Mouse (Mus musculus) ovary, postnatal 14 days (tissue): Measurements from ENCODE around the gene Wfikkn1.

Experiments used
- DNase-seq: peaks from one replicate; pipeline ENCODE4 v3.0.0; 2022; ENCODE audit warnings: low spot score

Gene Wfikkn1

DNA sequence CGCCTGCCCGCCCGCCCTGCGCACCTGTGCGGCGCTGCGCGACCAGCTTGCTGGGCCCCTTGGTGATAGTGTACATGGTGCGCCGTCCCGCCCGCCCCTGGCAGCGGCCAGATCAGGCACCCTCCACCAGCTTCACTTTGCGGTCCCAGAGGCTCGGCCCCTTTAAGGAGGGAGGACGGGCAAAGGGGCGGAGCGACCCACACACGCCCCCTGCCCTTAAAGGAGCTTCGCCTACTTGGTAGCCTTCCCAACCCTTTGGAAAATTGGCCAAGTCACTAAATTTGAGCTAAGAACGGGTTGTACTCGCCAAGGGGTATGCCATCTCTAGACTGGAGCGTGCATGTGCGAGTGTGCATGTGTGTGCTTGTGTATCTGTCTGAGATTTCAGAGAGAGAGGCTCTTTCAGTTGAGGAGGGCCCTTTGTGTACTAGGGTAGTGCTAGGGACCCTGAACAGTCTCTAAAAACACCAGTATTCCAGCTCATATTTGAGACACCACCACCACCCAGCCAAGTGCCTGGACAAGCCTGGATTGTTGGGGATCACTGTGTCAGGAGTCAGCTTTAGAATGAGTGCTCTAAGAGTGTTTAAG, 12.0 kb downstream of the Wfikkn1 start, which contains the start of gene Mcrip2:
TSS of gene Mcrip2 (minus strand) at position 164 of the 591 bp plus-strand sequence.
- DNase-seq = peak; percentile 70

DNA sequence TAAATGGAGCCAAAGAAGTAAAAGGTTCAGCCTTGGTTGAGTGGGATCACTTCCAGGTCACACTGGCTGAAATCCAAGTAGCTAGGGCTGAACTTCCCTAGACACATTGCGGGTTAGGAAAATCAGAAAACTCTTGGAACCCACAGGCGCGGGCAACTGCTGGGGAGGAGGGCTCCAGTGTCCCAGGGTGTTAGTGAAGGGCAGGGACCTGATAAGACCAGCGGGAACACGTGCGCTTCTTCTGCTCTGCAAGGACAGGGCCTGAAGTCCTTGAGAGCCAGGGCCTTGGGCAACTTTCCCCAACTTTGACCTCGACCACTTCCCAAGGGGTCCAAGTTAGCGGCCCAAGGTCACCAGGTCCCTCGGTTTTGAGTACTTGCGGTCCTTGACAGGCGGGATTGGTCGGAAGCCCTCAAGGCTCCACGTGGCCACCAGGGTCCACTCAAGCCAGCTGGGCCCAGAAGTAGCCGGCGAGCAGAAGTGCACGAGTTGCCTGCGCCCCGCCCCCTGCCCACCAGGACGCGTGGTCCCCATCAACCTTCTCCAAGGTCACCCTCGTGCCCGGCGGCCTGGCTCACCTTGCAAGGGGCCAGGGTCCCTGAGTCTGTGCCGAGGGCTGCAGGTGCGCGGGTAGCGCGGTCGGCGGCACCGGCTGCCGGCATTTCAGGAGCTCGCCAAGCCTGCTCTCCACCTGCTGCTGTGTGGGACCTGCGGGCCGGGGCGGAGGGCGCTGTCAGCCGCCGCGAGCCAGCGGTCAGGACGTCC, 12.6 kb downstream of the Wfikkn1 start:
- peak; percentile 65 for DNase-seq

DNA sequence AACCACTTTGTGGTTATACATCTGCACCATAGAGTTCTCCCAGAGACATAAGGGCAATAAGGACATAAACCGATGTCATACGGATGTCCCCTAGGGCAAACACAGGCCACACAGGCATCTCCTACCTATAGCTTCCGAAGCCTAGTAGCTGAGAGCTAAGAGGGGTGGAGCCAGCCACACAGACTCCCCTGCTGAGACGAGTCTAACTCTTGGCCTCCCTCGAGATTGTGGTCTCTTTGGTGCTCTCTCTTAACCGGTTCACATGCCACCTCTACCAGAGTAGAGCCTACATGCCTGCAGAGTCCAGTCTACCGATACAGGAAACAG, 13.2 kb downstream of the Wfikkn1 start:
- DNase-seq = no peak

DNA sequence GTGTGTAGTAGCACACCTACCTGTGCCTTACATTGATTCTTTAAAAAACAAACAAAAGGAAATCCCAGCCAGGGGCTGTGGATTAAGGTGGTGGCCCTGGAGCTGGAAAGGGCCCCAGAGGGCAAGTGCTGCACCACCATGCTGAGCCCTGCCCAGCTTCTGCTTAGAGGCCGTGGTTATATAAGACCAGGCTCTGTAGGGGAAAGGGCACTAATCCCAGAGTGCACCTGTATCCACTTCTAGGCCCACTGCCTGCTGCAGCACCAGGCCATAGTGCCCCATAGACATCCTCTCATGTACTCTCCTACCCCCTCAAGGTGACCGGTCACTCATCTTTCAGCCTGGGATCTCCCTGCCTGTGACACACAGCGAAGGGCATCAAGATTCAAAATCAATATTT, 14.5 kb downstream of the Wfikkn1 start:
- no peak for DNase-seq

DNA sequence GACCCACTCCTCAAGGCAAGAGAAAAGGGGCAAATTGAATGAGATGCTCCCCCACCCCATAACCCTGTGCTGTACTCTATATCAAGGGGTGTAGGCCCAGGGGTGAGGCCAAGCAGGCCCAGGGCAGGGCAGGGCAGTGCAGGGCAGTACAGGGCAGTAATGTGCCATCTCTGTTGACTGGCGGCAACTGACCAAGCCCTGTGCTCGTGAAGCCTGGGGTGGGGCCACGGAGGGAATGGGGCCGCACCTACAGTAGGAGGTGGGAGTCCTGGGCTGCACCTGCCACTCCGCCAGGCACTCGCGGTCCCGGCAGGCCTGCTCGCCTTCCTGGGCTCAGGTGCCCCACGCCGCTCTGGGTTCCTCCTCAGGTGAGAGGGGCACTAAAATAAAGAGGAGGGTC, 15.4 kb downstream of the Wfikkn1 start:
- no peak for DNase-seq

DNA sequence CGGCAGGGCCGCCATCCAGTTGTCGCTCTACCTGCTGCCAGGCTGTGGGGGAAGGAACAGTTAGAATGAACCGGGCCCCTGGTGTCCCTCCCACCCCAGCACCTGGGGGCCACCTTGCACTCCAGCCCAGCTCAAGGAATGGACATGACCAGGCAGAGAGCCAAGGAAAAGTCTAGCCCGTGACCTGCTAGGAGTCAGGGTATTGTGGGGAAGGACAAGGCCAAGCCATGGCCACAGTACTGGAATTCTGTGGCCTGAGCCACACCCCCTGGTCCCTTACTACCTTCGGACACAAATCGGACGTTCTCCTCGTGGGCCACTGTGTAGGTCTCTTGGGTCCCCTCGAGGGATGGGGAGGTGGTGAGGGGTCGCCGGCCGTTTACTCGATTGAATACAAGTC, 16.3 kb downstream of the Wfikkn1 start:
- no peak for DNase-seq

DNA sequence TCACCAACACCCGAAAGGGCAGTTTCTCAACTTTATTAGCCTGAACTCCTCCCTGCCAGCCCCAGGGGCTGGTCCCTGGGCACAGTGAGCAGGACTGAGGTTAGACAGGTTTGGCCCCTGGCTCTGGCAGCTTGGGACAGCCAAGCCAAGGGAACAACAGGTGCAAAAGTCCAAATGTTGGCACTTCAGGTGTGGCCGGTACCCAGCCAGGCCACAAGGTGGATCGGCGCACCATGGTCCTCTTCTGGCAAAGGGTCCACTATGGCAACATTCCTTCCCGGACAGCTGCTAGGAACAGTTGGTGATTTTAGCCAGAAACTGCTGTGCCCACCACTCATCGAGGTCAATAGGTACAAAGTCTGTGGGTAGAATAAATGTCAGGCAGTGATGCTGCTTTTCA, 17.0 kb downstream of the Wfikkn1 start:
- DNase-seq = no peak

DNA sequence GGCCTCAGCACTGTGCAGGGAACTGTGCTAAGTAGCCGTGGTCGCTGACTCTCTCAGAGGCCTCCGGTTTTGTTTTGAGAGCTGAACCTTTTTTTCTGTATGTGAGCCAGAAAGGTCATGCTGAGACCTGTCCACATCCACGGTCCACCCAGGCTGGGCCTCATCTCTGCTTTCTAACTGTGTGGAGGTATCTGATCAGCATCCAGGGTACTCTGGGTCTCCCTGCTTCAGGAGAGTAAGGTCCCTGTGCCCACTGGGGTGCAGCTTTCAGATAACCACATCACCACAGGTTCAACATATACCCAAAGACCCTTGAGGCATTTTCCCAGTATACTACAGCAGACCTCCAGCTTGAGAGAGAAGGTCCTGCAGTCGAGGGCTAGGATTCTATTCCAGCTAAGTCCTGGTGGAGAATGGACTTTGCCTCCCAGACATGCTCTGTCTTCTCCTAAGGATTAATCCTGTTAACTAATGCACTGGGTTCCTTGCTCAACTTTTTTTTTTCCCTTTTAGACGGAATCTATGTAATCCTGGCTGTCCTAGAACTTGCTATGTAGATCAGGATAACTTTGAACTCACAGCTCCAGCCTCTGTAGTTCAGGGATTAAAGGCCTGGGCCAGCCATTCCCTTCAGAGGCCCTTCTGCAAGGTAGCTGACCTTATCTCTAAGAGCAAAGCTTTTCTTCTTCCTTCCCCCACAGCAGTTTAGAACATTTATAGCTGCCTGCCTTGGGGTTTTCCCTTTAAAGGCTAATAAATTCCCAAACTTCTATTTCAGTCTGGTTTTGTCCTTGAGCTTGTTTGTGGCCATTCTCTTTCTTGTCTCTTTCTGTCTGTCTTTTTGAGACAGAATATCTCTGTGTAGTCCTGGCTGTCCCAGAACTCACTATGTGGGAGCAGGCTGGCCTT, 18.7 kb downstream of the Wfikkn1 start:
- no peak for DNase-seq

DNA sequence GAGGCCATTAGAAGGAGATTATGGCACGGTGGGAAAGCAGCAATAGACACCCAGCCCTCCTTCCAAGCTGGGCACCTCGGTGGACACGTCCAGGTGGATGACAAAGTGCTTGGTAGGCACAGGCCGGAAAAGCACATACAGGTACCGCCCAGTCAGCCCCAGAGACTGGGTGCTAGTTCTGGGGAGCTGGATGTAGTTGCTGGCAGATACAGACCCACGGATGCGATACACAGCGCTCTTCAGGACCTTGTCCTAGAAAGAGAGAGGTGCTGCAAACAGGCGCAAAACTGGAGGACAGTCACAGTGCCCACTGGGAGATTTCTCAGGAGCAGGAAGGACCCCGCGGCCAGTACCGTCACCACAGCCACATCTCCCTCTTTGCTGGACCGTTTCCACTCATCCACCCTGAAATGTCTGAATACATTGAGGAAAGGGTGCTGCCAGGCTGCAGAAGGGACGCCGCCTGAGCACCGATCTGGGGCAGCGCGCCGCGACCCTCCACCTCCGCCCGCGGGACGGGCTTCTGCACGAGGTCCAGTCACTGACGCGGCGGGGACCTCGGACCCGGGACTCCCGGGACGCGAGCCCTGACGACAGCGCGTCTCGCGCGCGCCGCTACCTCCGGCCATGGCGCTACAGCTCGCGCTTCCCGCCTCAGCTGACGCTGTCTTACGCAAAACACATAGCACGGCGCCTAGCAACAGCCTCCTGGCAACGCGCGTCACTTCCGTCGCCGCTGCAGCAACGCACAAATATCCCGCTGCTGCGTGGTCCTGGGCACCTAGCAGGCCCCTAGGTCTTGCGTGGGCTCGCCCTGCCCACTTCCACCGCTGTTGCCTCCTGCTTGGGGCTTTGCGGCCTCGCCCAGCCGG, 19.6 kb downstream of the Wfikkn1 start, which contains the start of gene Wdr90:
TSS of gene Wdr90 (minus strand) at position 670 of the 872 bp plus-strand sequence.
- DNase-seq = peak; percentile 86

DNA sequence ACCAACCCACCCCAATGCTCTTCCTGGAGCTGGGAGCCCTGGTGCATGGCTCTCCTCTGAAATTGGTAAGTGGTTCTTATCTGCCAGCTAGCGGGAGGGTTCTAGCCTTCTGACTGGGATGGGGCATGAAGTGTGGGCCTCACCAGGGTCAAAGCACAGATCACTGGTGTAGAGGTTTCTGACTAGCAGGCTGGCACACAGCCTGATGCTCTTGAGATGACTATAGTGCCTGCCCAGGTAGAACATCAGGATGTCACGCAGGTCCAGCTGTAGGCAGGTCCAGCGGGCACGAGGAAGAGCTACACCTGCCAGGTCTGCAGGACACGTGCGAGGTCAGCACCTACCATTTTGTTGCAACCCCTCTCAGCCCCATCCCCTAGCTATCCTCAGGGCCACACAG, 20.4 kb downstream of the Wfikkn1 start:
- no peak for DNase-seq

DNA sequence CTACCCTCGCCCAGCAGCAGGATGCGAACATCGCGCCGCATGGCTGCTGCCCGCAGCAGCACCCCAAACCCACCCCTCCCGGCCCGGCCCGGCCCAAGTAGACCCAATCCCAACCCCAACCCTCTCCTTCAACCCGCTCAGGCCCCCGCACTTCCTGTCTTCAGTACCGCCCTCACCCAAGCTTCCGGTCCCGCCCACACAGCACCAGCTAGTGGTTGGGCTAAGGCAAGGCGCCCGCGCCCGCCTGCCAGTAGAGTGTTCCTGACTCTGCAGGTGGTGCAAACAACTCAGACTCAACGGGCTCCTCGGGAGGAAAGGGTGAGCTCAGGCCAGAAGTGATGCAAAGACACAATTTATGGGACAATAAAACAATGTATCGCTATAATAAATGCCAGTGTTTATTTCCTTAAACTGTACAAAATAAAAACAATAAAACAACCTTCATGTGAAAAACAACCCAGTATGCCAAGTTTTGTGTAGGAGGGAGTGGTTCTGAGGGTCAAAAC, 36.2 kb downstream of the Wfikkn1 start, which contains the start of gene Rhot2:
TSS of gene Rhot2 (minus strand) at position 456 of the 506 bp plus-strand sequence.
- peak; percentile 85 for DNase-seq

DNA sequence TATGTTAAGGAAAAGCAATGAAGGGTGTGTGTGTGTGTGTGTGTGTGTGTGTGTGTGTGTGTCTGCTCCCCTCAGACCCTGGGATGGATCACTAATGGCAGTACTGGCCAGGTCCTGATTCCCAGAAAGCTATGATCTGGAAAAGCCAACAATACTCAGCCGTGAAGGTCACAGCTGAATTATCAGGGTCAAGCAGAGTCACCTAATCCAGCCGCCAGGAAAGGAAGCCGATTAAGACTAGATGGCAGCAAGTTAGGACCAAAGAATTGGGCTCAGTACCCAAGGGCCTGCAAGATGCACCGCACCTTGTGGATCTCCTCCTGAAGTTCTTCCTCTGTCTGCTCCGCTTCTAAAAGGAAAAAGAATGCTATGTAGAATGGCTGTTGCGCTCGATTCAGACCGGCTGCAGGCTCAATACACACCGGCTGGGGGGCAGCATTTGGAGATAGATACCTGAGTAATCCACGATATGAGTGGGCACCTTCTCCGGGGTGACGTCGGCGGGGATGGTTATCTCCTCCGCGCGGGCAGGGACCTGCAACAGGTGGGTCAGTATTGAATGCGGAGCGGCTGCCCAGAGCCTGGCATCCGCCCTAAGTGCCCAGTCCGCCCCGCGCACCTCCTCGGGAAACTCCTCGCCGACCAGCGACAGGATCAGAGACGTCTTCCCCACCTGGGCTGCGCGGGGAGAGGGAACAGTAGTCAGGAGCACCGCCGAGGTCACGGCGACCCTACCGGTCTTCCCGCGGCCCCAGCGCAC, 36.8 kb downstream of the Wfikkn1 start:
- DNase-seq = no peak

DNA sequence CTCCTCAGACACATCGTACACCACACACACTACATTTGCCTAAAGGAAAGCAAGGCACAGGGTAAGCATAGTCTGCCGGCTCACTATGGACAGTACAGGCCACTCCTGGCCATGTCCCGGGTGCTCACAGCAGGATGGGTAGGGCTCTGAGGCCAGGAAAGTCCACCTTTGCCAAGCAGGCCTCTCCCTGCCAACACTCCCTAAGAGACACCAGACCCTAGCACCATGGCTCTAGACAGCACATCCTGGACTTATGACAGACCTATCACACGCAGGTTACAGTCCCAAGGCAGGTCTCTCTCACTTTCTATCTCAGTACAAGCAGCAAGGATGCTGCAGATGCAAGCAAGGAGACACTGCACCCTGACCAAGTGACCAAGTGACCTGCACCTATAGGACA, 37.5 kb downstream of the Wfikkn1 start:
- no peak for DNase-seq

DNA sequence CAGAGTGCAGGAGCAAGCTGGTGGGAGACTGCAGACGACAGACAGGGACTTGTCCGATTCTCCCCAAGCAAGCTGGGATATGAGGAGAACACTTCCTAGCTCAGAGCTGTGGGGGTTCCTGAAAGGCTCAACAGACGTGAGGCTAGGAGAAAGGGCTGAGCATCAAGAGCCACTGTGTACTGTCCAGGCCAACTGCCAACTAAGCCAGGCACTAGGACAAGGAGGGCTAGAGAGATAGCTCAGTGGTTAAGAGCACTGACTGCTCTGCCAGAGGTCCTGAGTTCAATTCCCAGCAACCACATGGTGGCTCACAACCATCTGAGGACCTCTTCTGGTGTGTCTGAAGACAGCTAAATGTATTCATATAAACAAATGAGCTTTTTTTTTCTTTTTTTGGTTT, 38.1 kb downstream of the Wfikkn1 start:
- DNase-seq = no peak

DNA sequence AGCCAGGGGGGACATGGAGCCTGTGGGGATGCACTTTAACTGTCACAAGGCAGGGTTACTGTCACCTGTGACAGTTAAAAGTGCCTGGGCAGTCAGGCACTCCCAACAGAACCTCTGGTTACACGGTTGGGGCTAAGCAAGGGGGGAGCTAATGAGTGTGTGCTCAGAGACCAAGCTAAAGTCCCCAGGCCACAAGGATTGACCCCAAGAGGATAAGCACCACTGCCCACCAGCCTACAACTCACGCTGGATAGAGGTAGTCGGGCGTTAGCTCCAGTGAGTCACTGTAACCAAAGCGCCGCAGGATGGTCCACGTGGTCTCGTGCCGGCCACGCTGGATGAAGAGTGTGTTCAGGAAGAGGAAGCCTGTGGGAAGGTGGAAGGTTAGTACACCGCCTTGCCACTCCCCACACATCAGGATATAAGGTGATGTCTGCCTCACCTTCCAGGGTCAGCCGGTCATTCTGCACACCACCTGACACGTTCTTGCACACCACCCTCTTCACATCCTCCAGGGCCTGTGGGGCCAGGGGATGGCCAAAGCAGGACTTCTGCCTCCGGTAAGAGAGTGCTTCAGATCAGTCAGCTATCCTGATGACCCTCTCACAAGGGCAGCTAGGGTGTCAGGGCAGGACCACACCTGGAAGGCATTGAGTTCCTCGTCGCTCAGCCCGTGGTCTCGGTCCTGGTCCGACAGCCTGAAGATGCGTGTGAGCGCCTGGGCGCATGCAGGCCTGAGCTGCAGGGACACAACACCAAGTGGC, 39.4 kb downstream of the Wfikkn1 start, which contains the start of gene Gm20683:
TSS of gene Gm20683 (minus strand) at position 647 of the 764 bp plus-strand sequence.
- DNase-seq = no peak

DNA sequence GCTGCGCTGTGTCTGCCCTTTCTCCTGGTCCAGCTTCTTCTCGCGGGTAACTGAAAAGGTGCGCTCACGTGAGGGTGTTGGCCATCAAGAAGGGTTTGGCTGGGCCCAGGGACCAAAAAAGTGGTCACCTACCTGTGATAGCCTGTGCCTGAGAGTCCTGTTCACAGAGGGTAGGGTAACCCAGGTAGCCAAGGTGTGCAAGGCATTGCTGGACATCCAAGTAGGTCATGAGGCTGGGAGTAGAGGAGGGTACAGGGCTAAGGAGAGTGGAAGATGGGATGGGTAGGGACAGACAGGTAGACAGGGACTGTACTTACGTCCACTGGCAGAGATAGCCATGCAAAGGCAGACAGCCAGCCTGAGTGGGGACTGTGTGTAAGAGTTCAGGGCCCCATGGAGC, 40.1 kb downstream of the Wfikkn1 start:
- no peak for DNase-seq

DNA sequence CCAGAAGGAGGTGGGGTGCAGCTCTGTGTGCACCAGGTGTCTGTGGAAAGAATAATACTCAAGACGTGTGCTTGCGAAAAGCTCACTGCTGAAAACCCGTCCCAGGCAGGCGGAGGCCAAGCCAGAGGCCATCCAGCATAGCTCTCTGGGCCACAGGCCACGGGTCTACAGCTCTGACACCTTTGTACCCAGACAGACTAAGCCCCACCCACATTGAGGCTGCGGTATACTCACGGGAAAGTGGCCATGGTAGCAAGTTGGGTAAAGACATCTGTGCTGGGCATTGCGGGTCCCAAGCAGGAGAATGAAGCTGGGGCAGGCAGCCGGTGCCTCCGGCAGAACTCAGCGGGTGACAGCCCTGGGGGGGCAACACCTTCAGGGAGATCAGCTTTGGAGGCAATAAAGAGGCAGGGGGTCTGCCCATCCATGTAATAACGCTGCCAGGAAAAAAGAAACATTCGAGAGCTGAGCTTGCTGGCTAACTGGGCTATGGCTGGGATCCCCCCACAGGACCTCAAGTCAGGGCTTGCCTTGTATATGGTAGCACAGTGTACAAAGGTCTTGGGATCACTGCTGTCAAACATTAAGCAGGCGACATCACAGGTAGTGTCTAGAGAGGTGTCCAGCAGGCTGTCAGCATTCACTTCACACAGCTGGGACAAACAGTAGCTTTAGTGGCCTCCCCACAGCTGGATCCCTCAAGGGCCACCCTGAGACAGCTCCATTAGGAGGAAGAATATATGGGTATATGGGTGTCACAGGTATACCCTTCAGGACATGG, 41.0 kb downstream of the Wfikkn1 start:
- DNase-seq = no peak

DNA sequence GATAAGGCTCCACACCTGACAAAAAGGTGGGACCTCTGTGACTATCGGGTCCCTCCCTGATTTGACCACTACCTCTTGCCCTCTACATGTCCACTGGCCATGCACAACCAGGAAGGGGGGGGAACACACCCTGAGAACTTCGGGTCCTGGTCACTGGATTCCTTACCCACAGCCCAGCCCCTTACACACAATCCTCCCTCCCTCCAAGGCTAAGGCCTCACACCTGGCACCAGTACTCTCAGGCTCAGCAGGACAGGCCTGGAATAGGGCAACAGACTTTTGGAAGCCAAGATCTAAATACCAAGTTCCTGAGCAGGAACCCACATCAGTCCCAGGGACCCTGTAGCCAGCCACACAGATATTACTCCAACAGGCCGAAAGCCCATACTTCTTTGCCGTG, 41.8 kb downstream of the Wfikkn1 start:
- no peak for DNase-seq

DNA sequence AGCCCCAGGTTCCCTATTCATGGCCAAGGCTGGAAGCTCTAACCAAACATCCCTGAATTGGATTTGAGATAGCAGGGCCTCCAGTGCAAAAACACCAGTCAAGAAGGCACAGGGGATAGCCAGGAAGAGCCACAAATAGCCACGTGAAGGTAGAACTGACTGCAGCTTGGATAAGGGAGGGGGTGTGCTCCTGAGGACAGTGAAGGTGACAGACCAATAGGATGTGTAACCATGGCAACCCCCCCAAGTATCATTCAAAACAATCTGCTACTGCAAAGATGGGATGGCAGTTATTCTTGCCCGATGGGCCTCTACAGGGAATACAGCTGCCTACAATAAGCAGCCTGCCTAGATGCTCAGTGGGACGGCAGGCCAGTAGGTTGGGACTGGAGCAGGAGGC, 43.1 kb downstream of the Wfikkn1 start:
- no peak for DNase-seq
